Mouse (Mus musculus) ES-E14 (cell line): ENCODE measurements around the gene Olfr141. TPM values are rescaled to one million over a fixed set of nuclear protein-coding genes. Genes with fewer than 3 reads are reported as not detected.

Experiments used
- DNase-seq: peaks from one replicate; pipeline ENCODE4 v3.0.0-alpha.2; 2013; ENCODE audit warnings: low read depth, low spot score
- H3K27ac ChIP-seq: 2 replicates; pipeline ENCODE4 v1.5.1; 2012; ENCODE audit warnings: low read depth, mild to moderate bottlenecking, low read length, moderate library complexity, mixed read lengths; ENCODE audit not compliant: poor library complexity, insufficient read depth, severe bottlenecking
- H3K36me3 ChIP-seq: 2 replicates; pipeline ENCODE4 v1.6.1; 2012; ENCODE audit warnings: mild to moderate bottlenecking, low read length, moderate library complexity, mixed read lengths; ENCODE audit not compliant: control insufficient read depth, poor library complexity, insufficient read depth, severe bottlenecking
- H3K4me1 ChIP-seq, 2 experiments: fragments of 150-350 bp in 1 of 2; sonication (generic) in 1 of 2; 2 replicates each; pipeline ENCODE4 v1.6.1; 2012; ENCODE audit warnings: low read length in 2 of 2, mild to moderate bottlenecking in 1 of 2, mixed read lengths in 1 of 2; ENCODE audit not compliant: control insufficient read depth in 2 of 2, insufficient read depth in 2 of 2, poor library complexity in 1 of 2
- H3K4me3 ChIP-seq, 2 experiments: fragments of 150-350 bp in 1 of 2; sonication (generic) in 1 of 2; 2 replicates each; pipeline ENCODE4 v1.5.1; 2012; ENCODE audit warnings: low read length in 2 of 2, low read depth in 1 of 2, mild to moderate bottlenecking in 1 of 2, mixed read lengths in 1 of 2; ENCODE audit not compliant: insufficient read depth in 1 of 2, poor library complexity in 1 of 2, severe bottlenecking in 1 of 2
- H3K9ac ChIP-seq: 2 replicates; pipeline ENCODE4 v1.6.1; 2012; ENCODE audit warnings: low read depth, mild to moderate bottlenecking, low read length, mixed read lengths; ENCODE audit not compliant: poor library complexity, insufficient read depth, severe bottlenecking
- H3K9me3 ChIP-seq: fragments of 150-350 bp; sonication (generic); 2 replicates; pipeline ENCODE4 v1.6.1; 2012; ENCODE audit warnings: low read depth, mild to moderate bottlenecking, low read length; ENCODE audit not compliant: control insufficient read depth, insufficient read depth
- CHD2 ChIP-seq: IDR thresholded peaks from 2 replicates; pipeline ENCODE4 v1.6.1; 2014; ENCODE audit warnings: mild to moderate bottlenecking, low read depth, low read length, inconsistent platforms
- HCFC1 ChIP-seq: IDR thresholded peaks from 2 replicates; pipeline ENCODE4 v1.6.1; 2012; ENCODE audit warnings: low read length, inconsistent platforms, borderline replicate concordance; ENCODE audit not compliant: insufficient read depth
- MAFK ChIP-seq: IDR thresholded peaks from 2 replicates; pipeline ENCODE4 v1.6.1; 2014; ENCODE audit warnings: mild to moderate bottlenecking, low read depth, low read length, inconsistent platforms; ENCODE audit not compliant: insufficient read depth
- ZC3H11A ChIP-seq: IDR thresholded peaks from 2 replicates; pipeline ENCODE4 v1.6.1; 2012; ENCODE audit warnings: low read depth, mild to moderate bottlenecking, inconsistent platforms, low read length, borderline replicate concordance
- ZNF384 ChIP-seq: IDR thresholded peaks from 2 replicates; pipeline ENCODE4 v1.6.1; 2012; ENCODE audit warnings: low read depth, low read length, inconsistent platforms
- in situ Hi-C, 2 experiments: fragments of 600-800 bp; cut with MboI; formaldehyde crosslinking; loops; one replicate each; pipeline ENCODE4 v1.15.1; 2025; ENCODE audit warnings: low sequenced_read_pairs in 2 of 2, inconsistent platforms in 1 of 2; ENCODE audit not compliant: unreplicated experiment in 2 of 2
- total RNA-seq: library from RNA; depleted of rRNA; stranded (reverse); fragments of 300-350 nt; gene quantifications from 2 replicates; pipeline ENCODE4 v1.2.3, GENCODE M21; 2012; rRNA removed

The Olfr141 gene
- total RNA-seq, 1 experiment: not detected

- Histone ChIP-seq H3K4me3 (no peak within 1 kb of the TSS), H3K9me3 (no peaks in the 10 kb centered on the region), H3K36me3 (no peaks in the 10 kb centered on the region), H3K9ac (no peak within 1 kb of the TSS), H3K4me1 (no peaks in the 10 kb centered on the region), H3K27ac (no peak within 1 kb of the TSS)
- TF ChIP-seq HCFC1 (no peak), ZC3H11A (no peak), CHD2 (no peak), MAFK (no peak), ZNF384 (no peak)
- in situ Hi-C loops: no loop called here
- DNase-seq: no peak
Observed at GRCm38 (mm10) chr2:86758893-86759292, 50.9 kb downstream of the Olfr141 start, which contains the start of gene Olfr1090. TSS of gene Olfr1090 (minus strand) at chr2:86758993.

Other genes starting within 250 kb of the Olfr141 start
- gene Olfr1082, start 211.1 kb downstream of the Olfr141 start, total RNA-seq: not detected in 2 replicates
- gene Olfr1084, start 170.3 kb downstream of the Olfr141 start, total RNA-seq: not detected in 2 replicates
- gene Olfr1085, start 148.0 kb downstream of the Olfr141 start, total RNA-seq: not detected in 2 replicates
- not detected in 2 replicates for gene Olfr1086, start 129.9 kb downstream of the Olfr141 start, total RNA-seq
- not detected in 2 replicates for gene Olfr1087, start 111.6 kb downstream of the Olfr141 start, total RNA-seq
- gene Olfr1089, start 76.3 kb downstream of the Olfr141 start, total RNA-seq: not detected in 2 replicates
- gene Olfr1090, start 51.0 kb downstream of the Olfr141 start, total RNA-seq: not detected in 2 replicates
- gene Olfr1093, start 27.5 kb downstream of the Olfr141 start, total RNA-seq: not detected in 2 replicates
- not detected in 2 replicates for gene Olfr1094, start 14.6 kb upstream of the Olfr141 start, total RNA-seq
- gene Olfr1095, start 41.7 kb upstream of the Olfr141 start, total RNA-seq: not detected in 2 replicates
- gene Gm13723, start 64.8 kb upstream of the Olfr141 start, total RNA-seq: not detected in 2 replicates
- gene Olfr1097, start 82.2 kb upstream of the Olfr141 start, total RNA-seq: not detected in 2 replicates
- gene Olfr1098, start 114.5 kb upstream of the Olfr141 start, total RNA-seq: not detected in 2 replicates
- not detected in 2 replicates for gene Olfr1099, start 150.7 kb upstream of the Olfr141 start, total RNA-seq
- gene Olfr1100, start 169.9 kb upstream of the Olfr141 start, total RNA-seq: not detected in 2 replicates
- not detected in 2 replicates for gene Olfr1101, start 181.2 kb upstream of the Olfr141 start, total RNA-seq
- gene Olfr1102, start 188.4 kb upstream of the Olfr141 start, total RNA-seq: not detected in 2 replicates
- not detected in 2 replicates for gene Olfr1104, start 217.1 kb upstream of the Olfr141 start, total RNA-seq
- not detected in 2 replicates for gene Olfr1105, start 226.5 kb upstream of the Olfr141 start, total RNA-seq
- gene Olfr1106, start 242.3 kb upstream of the Olfr141 start, total RNA-seq: not detected in 2 replicates